Mouse (Mus musculus) adrenal gland, adult 18-20 months (tissue): ENCODE data around the gene Disp2. TPM values are rescaled to one million over a fixed set of nuclear protein-coding genes. Genes with fewer than 3 reads are reported as not detected.

Experiments used
- DNase-seq, 2 experiments: peaks; one replicate each; pipeline ENCODE4 v3.0.0; 2021 to 2022; ENCODE audit warnings: low spot score in 2 of 2
- long read RNA-seq, 2 experiments: library from polyadenylated mRNA; stranded (forward); transcript quantifications; one replicate each; pipeline ENCODE4 v2.0.0; 2021
- total RNA-seq, 2 experiments: library from RNA; stranded (reverse); gene quantifications; 1 replicate in 1 of 2; 2 replicates in 1 of 2; pipeline ENCODE4 v1.2.3; 2021

Disp2 gene
- total RNA-seq, result 10 to 100 TPM; 32.1 to 32.7 TPM
- long read RNA-seq, experiment 1, full-length matches to known transcripts, result 2 of 9 reads
- long read RNA-seq, experiment 1, partial matches to known transcripts, result 7 of 9 reads
- long read RNA-seq, experiment 1, other reads (novel, unspliced or antisense), result 0 of 9 reads
- long read RNA-seq, experiment 2, full-length matches to known transcripts, result 1 of 9 reads
- long read RNA-seq, experiment 2, partial matches to known transcripts, result 0 of 9 reads
- long read RNA-seq, experiment 2, other reads (novel, unspliced or antisense), result 8 of 9 reads

DNA sequence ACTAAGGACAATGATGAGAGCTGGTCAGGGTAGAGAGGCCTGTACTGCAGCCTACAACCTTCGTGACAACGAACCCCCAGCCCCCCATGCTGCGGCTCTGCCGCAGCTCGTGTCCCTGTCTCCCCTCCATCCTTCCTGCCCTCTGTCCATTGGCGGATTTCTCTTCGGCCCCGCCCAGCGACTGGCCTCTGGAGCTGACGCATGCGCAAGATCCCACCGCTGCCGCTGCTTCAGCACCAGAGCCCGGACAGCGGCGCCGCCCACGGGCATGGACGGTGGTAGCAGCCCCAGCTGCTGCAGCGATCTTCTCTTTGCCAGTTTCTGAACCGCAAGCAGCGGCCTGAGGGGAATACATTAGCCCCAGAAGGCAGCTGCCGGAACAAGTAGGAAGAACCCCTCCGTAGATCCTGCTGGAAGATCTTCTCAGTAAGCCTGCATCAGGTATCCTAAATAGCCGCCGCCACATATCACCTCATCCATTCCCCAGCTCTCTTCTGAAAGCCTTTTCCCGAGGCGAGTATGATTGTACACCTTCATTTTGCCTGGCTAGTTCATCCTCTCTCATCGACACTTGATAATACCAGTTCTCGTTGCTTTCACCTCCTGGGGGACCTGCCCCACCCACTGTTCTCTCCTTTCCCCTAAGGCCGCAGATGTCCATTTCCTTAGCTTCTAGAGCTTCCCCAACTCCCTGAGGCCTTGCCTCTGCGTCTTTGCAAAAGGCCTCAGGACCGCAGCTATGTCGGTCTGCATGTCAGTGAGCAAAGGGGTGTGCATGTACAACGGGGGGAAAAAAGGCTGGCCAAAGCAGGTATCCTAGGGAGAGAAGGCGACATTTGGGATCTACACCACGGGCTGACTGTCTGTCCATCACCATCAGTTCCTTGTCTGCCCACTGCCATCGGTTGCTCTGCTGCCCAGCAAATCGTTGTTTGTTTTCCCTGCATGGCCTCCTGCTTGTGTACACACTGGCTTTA, at the start of gene Disp2:
Gene Disp2, plus strand, starts transcription at position 216 of the 977 bp plus-strand sequence.
- peak; percentile 91 to 93 for DNase-seq

DNA sequence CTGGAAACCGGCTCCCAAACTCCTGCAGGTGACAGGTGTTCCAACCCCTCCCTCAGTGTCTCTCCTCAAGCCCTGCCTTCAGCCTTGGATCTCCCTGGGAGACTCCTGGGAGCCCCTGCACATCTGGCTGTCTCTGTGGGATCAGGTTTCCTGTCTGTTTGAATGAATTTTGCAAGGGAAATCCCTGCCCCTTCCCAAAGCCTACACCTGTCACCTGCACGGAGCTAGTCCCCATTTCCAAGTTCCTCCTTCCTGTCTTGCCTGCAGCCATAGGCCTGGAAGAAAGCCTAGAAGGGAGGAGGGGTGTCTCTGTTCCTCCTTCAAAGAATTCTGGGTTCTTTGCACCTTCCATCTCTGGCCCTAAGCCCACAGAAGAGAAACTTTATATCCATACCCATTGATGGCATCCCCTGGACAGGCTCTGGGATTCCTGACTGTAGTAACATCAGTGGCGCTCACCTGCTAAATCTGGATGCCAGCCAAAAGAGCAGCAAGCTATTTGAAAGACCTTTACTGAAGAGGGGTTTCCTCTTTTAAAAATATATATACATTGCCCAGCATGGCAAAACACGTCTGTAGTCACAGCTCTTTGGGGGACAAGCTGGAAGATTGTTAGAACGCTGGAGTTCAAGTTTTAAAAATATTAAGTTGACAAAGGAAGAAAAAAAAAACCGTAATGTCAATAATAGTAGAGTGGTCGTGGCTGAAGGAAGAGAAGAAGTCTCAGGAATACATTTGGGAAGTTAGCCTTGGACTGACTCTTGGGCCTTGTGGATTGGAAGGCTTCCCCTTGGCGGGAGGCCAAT, 49.5 kb upstream of the Disp2 start:
- DNase-seq, result no peak

DNA sequence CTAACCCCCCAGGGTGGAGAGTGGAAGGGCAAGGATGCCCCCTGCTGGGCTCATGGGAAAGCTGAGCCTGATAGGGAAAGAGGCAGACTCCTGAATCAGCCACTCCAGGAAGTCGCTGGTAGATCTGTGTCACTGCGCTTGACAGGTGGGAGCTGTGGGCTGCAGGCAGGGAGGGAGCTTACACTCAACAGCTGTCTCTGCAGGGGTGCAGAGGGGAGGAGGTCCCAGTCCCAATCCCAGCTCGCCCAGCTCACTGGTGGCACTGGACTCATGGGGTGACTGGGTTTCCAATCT, 49.0 kb upstream of the Disp2 start:
- peak; percentile 82 to 84 for DNase-seq

DNA sequence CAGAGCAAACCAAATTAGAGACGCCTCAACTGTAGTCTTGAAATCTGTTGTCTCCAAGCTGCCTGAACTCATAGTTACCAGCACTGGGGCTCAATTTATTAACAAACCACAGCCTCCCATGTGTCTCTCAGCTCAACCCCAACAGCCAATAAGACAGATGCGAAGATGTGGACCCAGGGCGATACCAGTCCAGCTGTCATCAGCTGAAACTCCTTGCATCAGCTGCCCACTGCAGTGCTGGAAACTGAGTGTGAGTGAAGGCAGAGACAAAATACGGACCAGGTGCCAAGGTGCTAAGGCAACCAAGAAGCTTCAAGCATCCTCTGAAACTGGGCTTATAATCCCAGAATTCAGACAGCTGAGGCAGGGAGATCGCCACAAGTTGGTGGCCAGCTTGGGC, 47.5 kb upstream of the Disp2 start:
- no peak for DNase-seq

DNA sequence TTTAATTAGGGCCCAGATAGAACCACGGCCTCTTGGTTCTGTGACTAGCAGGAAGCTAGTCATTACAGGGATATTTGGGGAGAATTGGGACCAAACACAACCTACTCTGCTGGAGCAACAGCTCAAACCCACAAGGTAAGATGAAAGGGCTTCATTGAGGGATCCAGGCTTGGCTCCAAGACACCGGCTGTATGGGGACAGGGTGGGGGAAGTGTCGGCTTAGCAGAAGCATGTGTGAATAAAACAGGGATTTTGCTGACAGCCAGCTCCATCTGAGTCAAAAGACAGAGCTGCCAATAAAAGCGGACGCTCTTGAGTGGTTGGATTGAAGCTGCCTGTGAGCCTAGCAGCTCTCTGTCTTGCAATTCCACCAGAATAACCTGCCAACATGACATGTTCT, 46.2 kb upstream of the Disp2 start:
- DNase-seq, result no peak

DNA sequence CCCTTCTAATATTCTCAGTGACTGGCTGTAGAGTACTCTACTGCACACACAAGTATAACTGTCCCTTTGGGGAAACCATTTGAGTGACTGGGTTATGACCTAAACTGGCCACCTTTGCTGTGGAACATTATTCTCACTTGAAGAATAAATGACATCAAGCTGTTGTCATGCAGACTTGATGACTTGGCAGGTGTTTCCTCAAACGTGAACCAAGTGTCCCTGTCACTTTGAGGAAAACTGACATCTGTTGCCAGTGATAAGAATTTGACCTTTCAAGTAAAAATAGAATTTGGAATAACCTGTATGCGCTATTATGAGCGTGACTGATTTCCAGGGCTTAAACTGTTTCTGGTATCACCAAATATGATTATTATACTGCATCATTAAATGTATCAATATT, 39.2 kb upstream of the Disp2 start:
- DNase-seq, result no peak

DNA sequence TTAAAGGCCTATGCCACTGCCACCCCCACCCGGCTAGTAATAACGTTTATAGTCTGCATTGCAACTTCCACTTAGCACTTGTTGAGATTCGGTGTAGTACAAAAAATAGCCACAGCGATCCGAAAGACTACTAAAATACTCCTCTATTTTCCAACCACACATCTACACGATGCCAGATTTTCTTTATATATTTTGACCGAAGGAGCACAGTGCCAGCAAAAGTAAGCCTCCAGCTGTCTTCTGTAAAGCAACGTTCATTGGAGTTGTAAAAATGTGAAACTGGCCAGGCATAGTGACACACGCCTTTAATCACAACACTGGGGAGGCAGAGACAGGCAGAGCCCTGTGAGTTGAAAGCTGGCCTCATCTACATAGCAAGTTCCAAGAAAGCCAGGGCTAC, 38.3 kb upstream of the Disp2 start:
- DNase-seq, result no peak

DNA sequence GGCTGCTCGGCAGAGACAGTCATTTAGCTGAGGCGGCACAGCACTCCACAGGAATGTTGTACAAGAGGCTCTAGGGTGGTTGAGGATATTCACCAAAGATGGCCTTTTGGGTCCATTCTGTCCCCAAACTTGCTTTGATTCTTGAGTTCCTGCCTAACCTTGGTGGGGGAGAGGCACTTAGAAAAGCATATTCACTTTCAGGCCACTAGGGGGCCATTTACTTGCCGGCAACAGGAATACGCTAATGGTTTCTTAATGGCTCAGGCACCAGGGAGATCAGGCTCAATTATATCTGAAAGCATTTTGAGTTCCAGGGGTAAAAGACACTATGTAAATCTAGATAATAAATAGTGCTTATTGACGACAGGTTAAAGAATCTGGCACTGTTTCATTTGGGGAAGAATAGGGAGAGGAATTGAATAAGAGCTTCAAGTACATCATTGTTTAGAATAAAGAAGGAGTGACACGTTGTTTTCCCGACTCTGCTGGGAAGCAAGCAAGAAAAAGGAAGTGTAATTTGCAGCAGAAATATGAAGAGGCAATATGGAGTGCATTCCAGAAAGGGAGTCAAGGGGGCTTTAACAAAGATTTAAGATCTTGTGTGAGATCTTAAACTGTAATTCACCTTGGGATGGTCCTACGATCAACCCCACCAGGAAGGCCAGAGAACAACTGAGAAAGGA, 36.1 kb upstream of the Disp2 start:
- no peak for DNase-seq

DNA sequence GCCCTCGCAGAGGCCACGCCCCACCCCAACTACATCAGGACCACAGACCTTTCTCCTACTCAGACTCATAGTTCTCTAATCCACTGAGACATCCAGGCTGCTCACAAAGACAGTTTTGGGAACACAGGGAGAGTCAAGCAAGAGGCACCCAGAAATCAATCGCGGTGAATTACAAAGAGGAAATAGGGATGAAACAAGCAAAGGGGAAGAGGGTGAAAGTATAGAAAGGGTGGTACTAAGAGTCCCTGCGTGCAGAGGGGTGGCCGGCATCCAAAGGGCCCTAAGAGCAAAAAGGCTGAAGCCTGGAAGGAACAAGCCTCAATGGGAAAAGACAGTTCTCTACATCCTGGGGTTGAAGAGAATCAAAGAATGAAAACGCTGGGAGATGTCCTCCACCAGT, 34.9 kb upstream of the Disp2 start:
- peak in 1 of 2 experiments; percentile 16 for DNase-seq

DNA sequence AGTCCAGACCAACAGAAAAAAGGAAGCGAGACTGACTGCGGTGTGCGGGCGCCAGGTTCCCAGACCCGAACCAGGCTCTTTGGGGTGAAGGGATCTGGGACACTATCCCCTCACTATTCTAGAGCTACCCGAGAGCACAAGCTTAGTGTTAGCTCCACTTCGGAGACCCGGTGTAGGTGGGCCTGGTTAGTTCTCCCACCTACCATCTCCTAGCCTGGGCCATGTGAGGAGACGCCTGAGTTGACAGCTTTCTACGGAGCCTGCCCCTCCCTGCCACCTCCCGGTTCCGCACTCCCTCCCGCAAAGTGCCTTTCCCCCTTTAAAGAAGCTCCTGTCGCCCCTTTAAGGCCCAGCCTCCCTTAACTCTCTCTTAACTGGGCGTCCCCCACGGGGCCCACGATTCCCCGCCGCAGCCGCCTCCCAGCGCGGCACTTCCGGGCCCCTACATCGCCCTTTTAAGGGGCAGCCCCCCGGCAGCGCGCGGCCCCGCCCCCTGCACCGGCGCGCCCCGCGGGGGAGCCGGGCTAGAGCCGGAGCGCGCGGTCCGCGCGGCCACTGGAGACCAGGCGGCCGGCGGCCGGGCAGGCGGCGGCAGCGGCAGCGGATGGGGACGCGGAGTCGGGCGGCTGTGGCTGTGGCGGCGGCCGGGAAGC, 34.2 kb upstream of the Disp2 start, which contains the start of gene Inafm2:
Gene Inafm2, plus strand, starts transcription at position 527 of the 653 bp plus-strand sequence.
- DNase-seq, result peak; percentile 92 to 94

DNA sequence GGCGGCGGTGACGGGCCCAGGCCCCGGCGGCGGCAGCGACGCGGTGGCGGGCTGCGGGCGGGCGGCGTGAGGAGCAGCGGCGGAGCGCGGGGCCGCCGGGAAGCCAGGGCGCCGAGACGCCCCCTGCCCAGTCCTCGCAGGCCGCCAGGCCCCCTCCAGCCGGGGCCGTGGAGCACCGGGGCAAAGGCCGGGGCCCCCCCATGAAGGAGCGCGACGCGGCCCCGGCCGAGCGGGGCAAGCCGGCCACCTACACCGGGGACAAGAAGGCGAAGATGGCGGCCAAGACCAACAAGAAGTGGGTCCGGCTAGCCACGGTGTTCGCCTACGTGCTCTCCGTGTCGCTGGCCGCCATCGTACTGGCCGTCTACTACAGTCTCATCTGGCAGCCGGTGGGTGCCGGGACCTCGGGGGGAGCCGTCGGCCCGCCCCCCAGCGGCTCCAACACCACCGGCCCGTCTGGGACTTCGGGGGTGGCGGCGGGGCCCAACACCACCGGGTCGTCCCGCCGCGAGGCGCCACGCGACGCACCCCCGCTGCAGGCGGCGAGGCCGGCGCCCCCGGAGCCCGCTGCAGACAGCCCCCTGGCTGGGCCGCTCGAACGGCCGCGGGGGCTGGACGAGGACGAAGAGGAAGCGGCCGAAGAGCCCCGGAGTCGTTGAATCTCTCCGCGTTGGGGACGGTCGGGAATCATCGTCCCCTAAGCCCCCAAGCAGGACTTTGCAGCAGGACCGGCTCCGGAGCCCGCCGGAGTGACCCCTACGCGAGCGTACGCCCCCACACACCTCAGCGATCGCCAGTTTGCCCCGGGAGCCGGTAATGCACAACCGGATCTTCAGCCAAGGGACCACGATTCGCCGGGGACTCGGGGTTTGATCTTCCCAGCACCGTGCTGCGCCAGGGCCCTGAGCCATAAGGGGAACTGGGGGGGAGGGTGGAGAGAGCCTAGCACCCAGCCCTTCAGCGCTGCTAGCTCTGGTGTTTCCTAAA, 33.3 kb upstream of the Disp2 start:
- DNase-seq, result peak in 1 of 2 experiments; percentile 44

DNA sequence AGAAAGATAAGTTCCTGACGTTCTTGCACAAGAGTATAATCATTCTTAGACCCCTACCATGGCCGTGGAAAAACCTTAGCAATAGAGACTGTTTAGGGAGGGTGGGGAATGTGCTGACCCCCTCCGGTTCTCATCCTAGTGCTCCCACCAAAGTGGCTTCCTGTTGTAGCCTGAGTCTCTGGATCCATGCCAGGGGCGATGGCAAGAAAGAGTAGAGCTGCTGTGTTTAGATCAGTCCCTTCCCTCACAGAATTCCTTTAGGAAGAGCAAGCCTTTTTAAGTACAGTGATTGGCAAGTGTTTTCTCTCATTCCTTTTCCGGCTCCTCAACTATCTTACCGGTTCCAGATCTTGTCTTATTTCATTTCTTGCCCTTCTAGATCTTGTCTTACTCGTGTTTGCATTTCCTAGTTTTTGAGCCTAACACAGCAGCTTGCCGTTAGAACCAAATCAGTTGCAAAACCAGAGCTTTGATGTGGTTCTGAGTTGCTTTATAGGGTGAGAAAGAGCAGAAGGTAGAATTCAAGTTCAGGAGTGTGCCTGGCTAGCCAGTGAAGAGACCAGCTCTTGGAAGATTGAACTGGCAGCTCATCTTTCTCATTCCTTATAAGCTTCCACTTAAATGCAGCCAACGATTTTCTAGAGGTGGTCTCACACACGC, 32.1 kb upstream of the Disp2 start:
- peak in 1 of 2 experiments; percentile 36 for DNase-seq

DNA sequence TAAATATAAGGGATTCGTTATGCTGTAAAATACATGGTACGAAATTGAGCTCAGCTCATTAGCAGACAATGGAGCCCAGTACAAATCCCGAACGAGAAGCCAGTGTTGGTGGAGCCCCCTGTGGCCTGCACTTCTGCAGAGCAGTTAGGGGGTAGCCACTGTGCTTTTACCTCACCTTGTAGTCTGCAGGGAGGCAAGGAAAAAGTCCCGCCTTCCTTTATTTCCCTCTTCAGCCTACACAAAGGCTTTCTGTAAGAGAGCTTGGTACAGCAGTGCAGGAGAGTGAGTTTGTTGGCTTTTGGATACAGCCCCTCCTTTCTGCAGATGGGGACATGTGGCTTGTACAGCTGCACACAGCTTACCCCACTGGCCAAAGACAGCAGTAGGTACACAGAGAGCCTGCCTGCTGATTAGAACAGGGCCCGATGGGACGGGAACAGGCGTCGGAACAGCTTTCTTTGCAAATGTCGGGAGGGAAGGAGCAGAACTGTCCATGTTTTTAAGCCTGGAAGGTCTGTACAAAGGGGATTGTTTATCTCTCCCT, 30.1 kb upstream of the Disp2 start:
- no peak for DNase-seq

DNA sequence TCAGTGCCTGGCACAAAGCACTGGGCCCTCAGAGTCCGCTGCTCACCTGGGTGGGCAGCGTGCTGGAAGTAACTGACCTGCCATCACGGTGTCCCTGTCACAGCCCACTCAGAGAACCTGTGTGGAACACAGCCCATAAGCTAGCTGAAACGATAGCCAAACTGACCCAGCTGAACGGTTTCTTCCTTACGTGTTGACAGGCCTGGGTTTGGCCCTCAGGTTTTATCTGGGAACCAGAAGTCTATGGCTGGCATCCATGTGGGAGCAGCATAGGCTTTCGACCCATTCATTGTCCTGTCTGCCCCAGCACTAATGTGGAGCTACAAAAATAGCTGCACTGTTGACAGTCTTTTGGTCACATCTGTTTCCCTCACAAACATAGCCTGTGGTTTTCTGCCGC, 29.0 kb upstream of the Disp2 start:
- no peak for DNase-seq

DNA sequence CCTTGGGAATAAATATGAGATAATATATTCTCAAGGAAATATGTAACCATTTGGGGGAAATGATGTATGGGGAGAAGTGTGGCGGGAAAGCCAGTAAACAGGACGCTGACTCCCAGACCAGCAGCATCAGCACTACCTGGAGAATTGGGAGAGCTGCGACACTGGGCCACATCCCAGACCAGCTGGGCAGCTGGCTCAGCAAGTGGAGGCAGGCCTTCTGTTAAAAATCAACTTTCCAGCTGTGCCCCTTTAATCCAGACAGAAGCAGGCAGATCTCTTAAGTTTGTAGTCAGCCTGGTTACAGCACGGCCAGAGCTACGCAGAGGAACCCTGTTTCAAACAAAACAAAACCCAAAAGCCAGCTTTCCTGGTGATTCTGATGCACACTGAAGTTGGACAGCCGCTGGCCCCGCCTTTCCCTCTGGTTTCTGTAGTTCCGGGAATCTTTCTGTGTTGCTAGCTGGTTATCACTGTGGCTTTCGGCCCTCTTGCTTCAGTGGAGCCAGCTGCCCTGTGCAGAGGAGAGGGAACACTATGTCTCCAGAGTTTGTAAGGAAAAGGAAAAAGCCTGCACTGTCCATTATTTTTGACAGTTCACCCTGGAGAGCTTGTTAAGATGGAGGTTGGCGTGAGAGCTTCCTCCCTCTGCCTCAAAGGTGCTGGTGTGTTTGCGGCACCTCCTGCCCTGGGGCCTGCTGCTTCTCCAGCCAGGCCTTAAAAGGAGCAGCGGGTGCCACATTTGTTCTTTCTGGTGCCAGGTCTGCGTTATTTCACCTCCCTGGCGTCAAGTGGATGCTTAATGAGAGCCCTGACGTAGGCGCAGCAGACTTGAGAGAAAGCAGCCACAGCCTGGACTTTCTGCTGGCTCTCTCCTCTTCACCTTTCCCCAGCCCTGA, 27.4 kb upstream of the Disp2 start:
- no peak for DNase-seq

DNA sequence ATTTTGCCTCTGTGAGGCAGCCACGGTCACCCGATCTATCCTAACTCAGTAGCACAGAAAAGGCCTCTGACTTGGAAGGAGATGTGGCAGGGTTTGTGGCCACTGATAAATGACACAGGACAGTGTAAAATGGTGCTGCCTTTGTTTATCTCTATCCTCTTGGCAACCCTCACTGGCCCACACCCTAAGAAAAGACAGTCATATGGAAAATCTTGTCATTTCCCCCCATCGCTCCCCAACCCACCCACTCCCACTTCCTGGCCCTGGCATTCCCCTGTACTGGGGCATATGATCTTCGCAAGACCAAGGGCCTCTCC, 26.8 kb upstream of the Disp2 start:
- no peak for DNase-seq

DNA sequence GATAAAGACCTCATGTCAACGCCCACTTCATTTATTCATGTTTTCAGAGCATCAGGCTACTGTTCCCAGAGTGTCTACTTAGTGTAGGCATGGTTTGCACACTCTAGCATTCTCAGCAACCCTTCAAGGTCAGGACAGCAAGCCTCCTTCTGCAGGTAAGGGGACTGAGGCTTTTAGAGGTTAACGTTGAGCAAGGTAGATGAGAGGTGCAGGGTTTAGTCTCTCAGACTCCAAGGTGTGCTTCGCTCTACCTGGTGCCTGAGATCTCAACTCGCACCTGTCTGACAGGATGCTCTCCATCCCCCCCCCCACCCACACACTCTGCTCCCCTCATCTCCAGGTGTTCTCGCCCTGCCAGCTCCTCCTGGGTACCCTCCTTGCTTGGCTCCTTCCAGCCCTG, 25.4 kb upstream of the Disp2 start:
- no peak for DNase-seq

DNA sequence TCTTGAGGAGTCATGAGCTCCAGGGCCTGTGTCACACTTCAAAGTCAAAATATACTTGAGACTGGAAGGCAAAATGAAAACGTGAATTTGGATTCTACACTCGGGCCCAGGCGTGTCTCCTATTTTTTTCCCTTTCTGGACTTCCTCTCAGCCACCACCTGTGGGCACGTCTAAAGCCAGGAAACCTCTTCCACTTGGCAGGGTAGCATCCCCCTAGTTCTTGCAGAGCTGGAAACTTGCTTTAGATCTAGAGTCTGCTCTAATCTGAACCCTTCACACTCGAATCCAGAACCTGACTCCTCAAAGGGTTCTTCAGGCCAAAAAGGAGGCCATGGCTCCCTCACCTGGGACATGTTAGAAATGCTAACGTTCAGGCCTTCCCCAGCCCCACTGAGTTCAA, 24.1 kb upstream of the Disp2 start:
- DNase-seq, result no peak
